Comparison of ENCODE assay signal across 14 mouse cellular contexts in the genomic region with DNA sequence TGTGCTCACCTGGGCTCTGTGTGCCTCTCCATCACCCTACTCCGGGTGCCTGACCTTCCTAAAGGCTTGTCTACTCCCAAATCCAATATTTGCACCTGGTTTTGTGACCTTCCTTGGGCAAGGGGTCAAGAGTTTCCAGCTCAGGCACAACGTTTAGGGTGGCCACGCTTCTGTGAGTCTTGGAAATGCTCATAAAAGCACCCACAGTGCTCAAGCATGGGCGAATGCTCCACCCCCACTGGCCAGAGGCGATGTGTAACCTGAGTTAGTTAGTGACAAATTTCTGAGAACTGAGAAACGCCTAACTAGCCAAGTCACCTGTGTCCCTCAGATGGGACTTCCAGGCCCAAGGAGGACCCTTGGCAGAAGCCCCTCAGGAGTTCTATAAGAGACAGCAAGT. TPM values are rescaled to one million over a fixed set of nuclear protein-coding genes. Genes with fewer than 3 reads are reported as not detected.
"Had no signal": no experiment of that assay in that cellular context is flagged by ENCODE, and none has a peak within 500 bp of the region (broad histone marks: within the 10 kb centered on the region; RNA-seq: fewer than 3 reads in every experiment).

No protein-coding gene starts in this region.

- DNase-seq: liver; lung, adult 18-20 months; right cerebral cortex, postnatal 14 days; thymus, adult 2 months; thymus, postnatal 36 days had no signal

- H3K27me3 ChIP-seq: hindbrain, embryonic 12.5 days; midbrain, embryonic 15.5 days; neural tube, embryonic 13.5 days; stomach, embryonic 15.5 days had no signal

- H3K4me3 ChIP-seq: hindbrain, embryonic 12.5 days; limb, embryonic 12.5 days; midbrain, embryonic 15.5 days; neural tube, embryonic 13.5 days; stomach, embryonic 15.5 days had no signal

- H3K36me3 ChIP-seq: hindbrain, embryonic 12.5 days; limb, embryonic 12.5 days; midbrain, embryonic 15.5 days; neural tube, embryonic 13.5 days; stomach, embryonic 15.5 days had no signal

- H3K4me2 ChIP-seq: hindbrain, embryonic 12.5 days; limb, embryonic 12.5 days; midbrain, embryonic 11.5 days; midbrain, embryonic 15.5 days; neural tube, embryonic 13.5 days; stomach, embryonic 15.5 days had no signal

- H3K4me1 ChIP-seq: hindbrain, embryonic 12.5 days; limb, embryonic 12.5 days; midbrain, embryonic 15.5 days; neural tube, embryonic 13.5 days; stomach, embryonic 15.5 days had no signal

- H3K27ac ChIP-seq: hindbrain, embryonic 12.5 days; hindbrain, postnatal 0 days; limb, embryonic 12.5 days; liver, embryonic 14.5 days; midbrain, embryonic 15.5 days; neural tube, embryonic 13.5 days; stomach, embryonic 15.5 days had no signal

- H3K9me3 ChIP-seq: hindbrain, embryonic 12.5 days; limb, embryonic 12.5 days; midbrain, embryonic 15.5 days; neural tube, embryonic 13.5 days; stomach, embryonic 15.5 days had no signal

- H3K9ac ChIP-seq: hindbrain, embryonic 12.5 days; limb, embryonic 12.5 days; liver, embryonic 14.5 days; midbrain, embryonic 15.5 days; neural tube, embryonic 13.5 days; stomach, embryonic 15.5 days had no signal

- ATAC-seq: hindbrain, postnatal 0 days; midbrain, embryonic 15.5 days had no signal

RNA-seq across cellular contexts. Expression of a gene that starts 20.9 kb away (rescaled TPM):
- total RNA-seq: megakaryocyte progenitor cell, adult 5-6 weeks had no signal
